Mouse (Mus musculus): ENCODE results near the gene Fignl1.

The Fignl1 gene

GRCm38 (mm10) chr11:11763211-11763666 lies 45.5 kb downstream of the Fignl1 start:
- no peak for DNase-seq

GRCm38 (mm10) chr11:11758883-11759282 lies 49.9 kb downstream of the Fignl1 start:
- no peak for DNase-seq

GRCm38 (mm10) chr11:11758121-11758520 lies 50.6 kb downstream of the Fignl1 start:
- DNase-seq, result no peak

GRCm38 (mm10) chr11:11752859-11753258 lies 55.9 kb downstream of the Fignl1 start:
- DNase-seq, result no peak

GRCm38 (mm10) chr11:11751091-11751490 lies 57.7 kb downstream of the Fignl1 start:
- no peak for DNase-seq

- no peak for DNase-seq
These were observed 64.5 kb downstream of the Fignl1 start for GRCm38 (mm10) chr11:11744222-11744621.

GRCm38 (mm10) chr11:11742626-11743025 lies 66.1 kb downstream of the Fignl1 start:
- peak; percentile 85 for DNase-seq

- peak; percentile 58 for DNase-seq
These were observed 67.2 kb downstream of the Fignl1 start for GRCm38 (mm10) chr11:11741574-11741973.

- DNase-seq, result no peak
These were observed 68.2 kb downstream of the Fignl1 start for GRCm38 (mm10) chr11:11740603-11741002.

- peak; percentile 56 for DNase-seq
These were observed 69.7 kb downstream of the Fignl1 start for GRCm38 (mm10) chr11:11739054-11739453.

GRCm38 (mm10) chr11:11737562-11737961 lies 71.2 kb downstream of the Fignl1 start:
- no peak for DNase-seq
